Mouse (Mus musculus) inflammation-experienced regulatory T-cells, adult 6 months (primary cell): ENCODE results near the gene Rnaseh2a. TPM values are rescaled to one million over a fixed set of nuclear protein-coding genes. Genes with fewer than 3 reads are reported as not detected.

ENCODE experiments used
- ATAC-seq: one replicate; pipeline ENCODE4 v1.8.0; 2017
- polyA plus RNA-seq, 3 experiments: library from polyadenylated mRNA; unstranded; fragments of 100-300 nt; shearing (Covaris generic); gene quantifications; one replicate each; pipeline ENCODE4 v1.2.1; 2017

Rnaseh2a gene
- 10 to 100 TPM; 57.0 to 88.9 (median 72.8) TPM for polyA plus RNA-seq

DNA sequence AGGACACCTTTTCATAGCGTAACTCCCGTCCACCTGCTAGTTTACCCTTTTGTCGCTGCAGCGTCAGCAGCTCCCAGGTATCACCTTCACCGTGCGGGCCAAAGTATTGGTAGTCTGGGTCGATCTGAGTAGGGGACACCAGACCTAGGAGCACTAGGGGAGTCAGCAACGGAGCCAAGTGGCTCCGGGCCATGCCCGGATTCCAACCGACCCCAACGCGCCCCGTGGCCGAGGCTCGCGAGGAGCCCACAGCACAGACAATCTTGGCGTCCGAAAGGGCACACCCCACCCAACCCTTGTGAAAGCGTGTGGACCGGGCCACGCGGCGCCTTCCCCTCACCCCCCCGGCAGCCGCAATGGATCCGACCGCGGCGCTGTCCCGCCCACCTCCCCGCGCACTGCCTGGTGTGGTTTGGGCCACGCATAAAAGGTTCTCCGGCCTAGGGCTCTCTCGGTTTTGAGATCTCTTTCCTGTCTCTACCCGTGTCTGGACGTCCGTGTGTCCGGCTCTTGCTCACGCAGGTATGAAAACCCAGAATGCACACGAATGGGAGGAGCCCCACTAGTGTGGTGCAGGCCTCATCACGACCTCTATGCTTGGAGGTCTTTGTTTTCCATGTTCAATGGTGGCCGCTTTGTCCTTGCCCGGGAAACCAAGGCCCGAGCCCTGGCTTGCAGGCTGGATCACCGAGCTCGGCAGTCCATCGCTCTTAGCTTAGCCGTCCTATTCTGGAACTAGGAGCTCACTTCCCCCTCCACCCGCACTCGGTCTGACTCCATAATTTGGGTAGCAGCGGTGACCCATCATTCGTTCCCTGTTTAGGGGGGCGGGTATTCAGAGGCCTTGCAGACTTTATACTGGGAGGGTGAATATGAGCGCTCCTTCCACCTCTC, at the start of gene Rnaseh2a, which contains the start of the genes Gm49661 and Prdx2:
Gene Rnaseh2a, minus strand, starts transcription at position 527 of the 894 bp plus-strand sequence.
Gene Gm49661, minus strand, starts transcription at position 193 of the 894 bp plus-strand sequence.
Gene Prdx2, plus strand, starts transcription at position 347 of the 894 bp plus-strand sequence.
- peak; percentile 34 for ATAC-seq

DNA sequence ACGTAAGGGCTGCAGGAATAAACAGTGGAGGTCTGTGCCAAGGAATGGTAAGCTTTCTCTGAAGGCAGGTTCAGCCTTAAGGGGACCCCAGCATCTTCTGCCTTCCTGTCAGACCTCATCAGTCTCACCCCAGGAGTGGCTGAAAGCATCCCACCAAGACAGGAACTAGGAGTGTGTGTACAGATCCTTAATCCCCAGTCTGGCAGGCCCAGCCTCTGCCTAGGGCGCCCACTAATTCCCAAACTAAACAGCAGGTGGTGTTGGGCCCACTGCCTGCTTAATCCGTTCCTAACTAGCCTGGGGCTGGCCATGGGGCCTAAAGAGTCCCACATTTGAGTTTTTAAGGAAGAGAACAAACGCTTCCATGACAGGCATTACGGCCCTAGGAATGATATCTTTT, 47.6 kb upstream of the Rnaseh2a start:
- no peak for ATAC-seq

GRCm38 (mm10) chr8:85016724-85017123, 47.2 kb upstream of the Rnaseh2a start:
- no peak for ATAC-seq

- no peak for ATAC-seq
Measured at GRCm38 (mm10) chr8:85014431-85014830, 44.9 kb upstream of the Rnaseh2a start, which contains the start of gene Best2. Gene Best2 (minus strand): TSS chr8:85014531.

DNA sequence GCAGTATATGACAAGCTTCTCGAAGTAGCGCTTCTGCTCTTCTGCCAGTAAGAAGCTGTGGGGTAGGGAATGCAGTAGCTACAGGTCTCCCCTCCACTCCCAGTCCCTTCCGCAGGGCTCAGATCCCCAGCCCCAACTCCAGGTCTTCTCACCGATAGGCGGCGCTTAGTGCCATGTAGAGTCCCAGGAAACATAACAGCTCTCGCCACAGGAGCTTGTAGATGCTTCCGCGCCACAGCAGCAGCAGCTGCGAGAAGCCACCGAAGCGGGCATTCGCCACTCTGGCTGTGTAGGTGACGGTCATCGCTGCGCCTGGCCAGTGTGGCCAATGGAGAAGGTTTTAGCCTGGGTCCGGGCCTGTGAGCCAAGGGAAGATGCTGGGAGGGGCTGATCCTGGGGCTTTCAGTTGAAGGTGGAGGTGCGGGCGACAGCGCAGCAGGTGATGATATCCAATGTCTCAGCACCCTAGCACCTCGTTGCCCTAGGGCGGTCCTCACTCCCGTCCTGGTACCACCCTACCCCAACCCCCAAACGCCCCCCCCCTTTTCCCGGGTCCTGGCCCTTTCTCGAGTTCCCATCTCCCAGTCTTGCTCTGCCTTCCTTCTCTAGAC, 43.8 kb upstream of the Rnaseh2a start:
- ATAC-seq: peak; percentile 86

- no peak for ATAC-seq
Measured at GRCm38 (mm10) chr8:85011242-85011641, 41.7 kb upstream of the Rnaseh2a start.

DNA sequence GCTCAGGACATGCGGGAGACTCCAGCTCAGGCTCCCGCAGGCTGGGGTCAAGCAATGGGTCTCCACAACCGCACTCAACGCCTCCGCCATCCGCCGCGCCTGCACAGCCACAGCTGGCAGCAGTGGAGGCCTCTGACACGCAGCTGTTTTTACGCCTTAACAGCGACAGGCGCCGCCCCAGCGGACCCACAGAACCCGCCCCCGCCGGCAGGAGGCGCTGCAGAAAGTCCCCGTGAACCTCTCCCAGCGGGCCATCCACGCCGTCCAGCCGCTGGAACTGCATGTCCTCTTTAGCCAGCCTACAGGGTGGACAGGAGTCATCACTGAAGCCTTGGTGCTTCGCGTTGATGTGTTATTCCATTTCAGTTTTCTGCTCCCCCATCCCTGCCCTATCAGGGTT, 38.1 kb upstream of the Rnaseh2a start:
- ATAC-seq: no peak

GRCm38 (mm10) chr8:84997649-84998295, 28.2 kb upstream of the Rnaseh2a start:
- peak; percentile 98 for ATAC-seq

DNA sequence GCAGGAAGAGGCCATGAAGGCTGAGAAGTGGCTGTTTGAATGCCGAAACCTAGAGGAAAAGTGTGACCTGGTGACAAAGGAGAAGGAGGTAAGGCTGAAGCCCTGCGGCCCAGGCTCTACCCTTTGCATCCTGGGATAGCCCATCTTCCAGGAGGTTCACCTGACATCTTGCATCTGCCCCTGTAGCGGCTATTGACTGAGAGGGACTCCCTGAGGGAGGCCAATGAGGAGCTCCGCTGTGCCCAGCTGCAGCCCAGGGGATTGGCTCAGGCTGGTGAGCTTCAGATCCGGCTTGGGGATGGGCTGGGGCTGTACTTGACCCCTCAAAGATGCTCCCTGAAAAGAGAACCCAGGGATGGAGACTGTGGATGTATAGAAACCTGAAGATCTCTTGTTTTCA, 27.4 kb upstream of the Rnaseh2a start:
- no peak for ATAC-seq

GRCm38 (mm10) chr8:84995680-84996079, 26.1 kb upstream of the Rnaseh2a start:
- no peak for ATAC-seq

DNA sequence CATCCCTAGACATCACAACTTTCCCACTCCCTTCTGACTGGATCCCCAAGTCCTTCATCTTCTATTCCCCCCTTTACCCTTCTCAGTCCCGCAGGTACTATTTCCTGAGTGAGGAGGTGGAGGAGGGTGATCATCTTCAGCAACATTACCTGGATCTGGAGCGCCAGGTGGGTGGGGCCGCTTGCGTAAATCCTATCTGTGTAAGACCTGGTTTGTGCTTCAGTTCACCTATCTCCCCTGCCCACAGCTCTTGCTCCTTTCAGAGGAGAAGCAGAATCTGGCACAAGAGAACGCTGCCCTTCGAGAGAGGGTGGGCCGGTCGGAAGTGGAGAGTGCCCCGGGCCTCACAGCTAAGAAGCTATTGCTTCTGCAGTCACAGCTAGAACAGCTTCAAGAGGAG, 24.8 kb upstream of the Rnaseh2a start:
- no peak for ATAC-seq

DNA sequence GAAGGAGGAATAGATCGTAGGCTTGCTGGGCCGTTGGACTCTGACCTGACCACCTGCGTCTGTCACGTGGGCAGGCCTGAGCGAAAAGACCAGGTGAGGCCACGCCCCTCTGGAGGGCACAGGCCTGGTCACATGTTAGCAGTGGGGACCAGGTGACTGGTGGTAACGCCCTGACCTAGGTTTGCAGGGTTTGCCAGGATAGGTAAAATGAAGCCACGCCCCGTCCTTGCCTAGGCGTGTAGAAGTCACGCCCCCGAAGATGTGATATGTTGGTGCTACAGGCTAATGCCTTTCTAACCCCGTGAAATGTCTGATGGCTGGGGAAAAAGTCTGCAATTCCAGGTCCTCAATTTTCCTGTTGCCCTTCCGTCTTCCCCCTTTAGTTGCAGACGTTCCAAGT, 21.3 kb upstream of the Rnaseh2a start:
- no peak for ATAC-seq

DNA sequence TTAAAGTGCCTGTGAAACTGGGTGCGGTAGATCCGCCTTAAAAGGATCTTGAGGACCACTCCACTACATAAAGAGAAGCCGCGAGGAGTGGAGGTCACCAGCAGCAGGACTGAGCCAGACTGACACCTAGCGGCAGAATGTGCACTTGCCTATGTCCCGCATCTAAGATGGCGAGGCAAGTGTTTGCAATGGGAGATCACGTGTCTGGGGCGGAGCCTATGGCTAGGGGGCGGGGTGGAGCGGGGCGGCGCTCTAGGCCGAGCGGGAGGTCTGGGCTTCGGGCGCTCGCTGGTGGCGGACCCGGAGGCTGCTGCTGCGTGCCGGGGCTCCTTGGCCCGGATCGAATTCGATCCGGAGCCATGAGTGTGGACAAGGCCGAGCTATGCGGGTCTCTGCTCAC, 20.8 kb upstream of the Rnaseh2a start, which contains the start of gene Hook2:
Gene Hook2, plus strand, starts transcription at position 255 of the 400 bp plus-strand sequence.
- ATAC-seq: peak; percentile 77

DNA sequence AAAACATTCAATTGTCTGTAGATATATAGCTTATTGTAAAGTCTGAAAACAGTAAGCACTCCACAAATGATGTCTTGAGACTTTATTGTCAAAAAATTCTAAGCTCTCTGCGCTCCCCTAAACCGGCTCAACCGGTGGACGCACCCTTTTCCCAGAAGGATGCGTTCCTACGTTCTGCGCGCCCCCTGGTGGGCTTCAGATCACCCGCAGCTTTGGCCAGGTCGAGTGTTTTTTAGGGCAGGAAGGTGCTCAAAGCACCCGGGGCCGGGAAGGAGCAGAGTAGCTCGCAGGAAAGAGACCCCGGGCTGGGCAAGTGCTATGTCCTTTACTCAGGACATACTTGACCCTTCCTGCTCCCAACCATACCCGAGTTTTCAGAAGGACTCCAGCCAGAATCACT, 20.2 kb upstream of the Rnaseh2a start:
- ATAC-seq: no peak

GRCm38 (mm10) chr8:84989311-84989731, 19.8 kb upstream of the Rnaseh2a start:
- ATAC-seq: no peak

DNA sequence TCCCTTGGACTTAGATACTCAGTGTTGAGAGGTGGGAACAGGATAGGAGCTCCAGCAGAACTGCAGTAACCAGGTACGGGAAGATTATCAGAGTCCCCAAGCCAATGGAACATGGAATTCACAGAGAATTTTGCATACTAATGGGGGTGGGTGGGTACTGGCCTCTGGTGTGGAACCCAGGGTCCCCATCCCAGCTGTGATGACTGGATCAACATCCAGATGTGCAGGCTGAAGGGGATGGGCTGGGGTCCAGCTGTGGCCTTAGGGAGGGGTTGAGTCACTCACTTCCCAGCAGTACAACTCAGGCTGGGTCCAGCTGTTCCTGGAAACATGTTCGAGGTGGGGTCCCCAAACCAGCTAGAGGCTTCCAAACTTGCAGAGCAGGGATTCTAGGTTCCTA, 18.3 kb upstream of the Rnaseh2a start:
- ATAC-seq: no peak

DNA sequence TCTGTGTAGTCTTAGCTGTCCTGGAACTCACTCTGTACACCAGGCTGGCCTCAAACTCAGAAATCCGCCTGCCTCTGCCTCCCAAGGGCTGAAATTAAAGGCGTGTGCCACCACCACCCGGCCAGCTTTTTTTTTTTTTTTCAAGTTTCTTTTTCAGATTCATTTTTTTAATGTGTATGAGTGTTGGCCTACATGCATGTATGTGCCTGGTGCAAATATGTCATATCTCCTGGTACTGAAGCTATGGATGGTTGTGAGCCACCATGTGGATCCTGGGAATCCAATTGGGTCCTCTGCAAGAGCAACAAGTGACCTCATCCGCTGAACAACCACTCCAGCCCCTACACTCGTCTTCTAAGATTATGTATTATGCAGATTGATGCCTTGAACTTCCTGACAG, 17.8 kb upstream of the Rnaseh2a start:
- ATAC-seq: no peak

GRCm38 (mm10) chr8:84986379-84986945, 16.9 kb upstream of the Rnaseh2a start:
- no peak for ATAC-seq

GRCm38 (mm10) chr8:84985684-84986378, 16.3 kb upstream of the Rnaseh2a start:
- peak; percentile 73 for ATAC-seq

- ATAC-seq: no peak
Measured at GRCm38 (mm10) chr8:84985049-84985683, 15.6 kb upstream of the Rnaseh2a start.

- ATAC-seq: no peak
Measured at GRCm38 (mm10) chr8:84984294-84985048, 14.9 kb upstream of the Rnaseh2a start.
